Mouse (Mus musculus): ENCODE results near the gene Olfr1061.
"Not testable (repeated sequence)": the region's sequence is repeated elsewhere in the genome, so short reads cannot be mapped to it uniquely, and the experiment has no call there.

Olfr1061 gene

GRCm38 (mm10) chr2:86413950-86414349 is at the start of gene Olfr1061:
Gene Olfr1061 (minus strand): TSS chr2:86414050.
- no peak for DNase-seq (ENCODE audit: low spot score)

- no peak for DNase-seq (ENCODE audit: low spot score)
Observed at GRCm38 (mm10) chr2:86460434-86460833, 46.6 kb upstream of the Olfr1061 start.

- no peak for DNase-seq (ENCODE audit: low spot score)
Observed at GRCm38 (mm10) chr2:86456169-86456568, 42.3 kb upstream of the Olfr1061 start, which contains the start of gene Olfr1066. Gene Olfr1066 (minus strand): TSS chr2:86456269.

- DNase-seq (ENCODE audit: low spot score), result not testable (repeated sequence)
Observed at GRCm38 (mm10) chr2:86450491-86450890, 36.6 kb upstream of the Olfr1061 start, which contains the start of gene Olfr1065. Gene Olfr1065 (minus strand): TSS chr2:86450591.

GRCm38 (mm10) chr2:86442101-86442500 is 28.3 kb upstream of the Olfr1061 start:
- not testable (repeated sequence) for DNase-seq (ENCODE audit: low spot score)

- not testable (repeated sequence) for DNase-seq (ENCODE audit: low spot score)
Observed at GRCm38 (mm10) chr2:86428511-86428910, 14.7 kb upstream of the Olfr1061 start.

- not testable (repeated sequence) for DNase-seq (ENCODE audit: low spot score)
Observed at GRCm38 (mm10) chr2:86426649-86427048, 12.8 kb upstream of the Olfr1061 start, which contains the start of gene Olfr1062. Gene Olfr1062 (minus strand): TSS chr2:86426749.

- DNase-seq (ENCODE audit: low spot score), result no peak
Observed at GRCm38 (mm10) chr2:86395114-86395513, 18.7 kb downstream of the Olfr1061 start.

GRCm38 (mm10) chr2:86388461-86388860 is 25.4 kb downstream of the Olfr1061 start, which contains the start of gene Olfr1058:
Gene Olfr1058 (minus strand): TSS chr2:86388561.
- not testable (repeated sequence) for DNase-seq (ENCODE audit: low spot score)

GRCm38 (mm10) chr2:86378293-86378692 is 35.6 kb downstream of the Olfr1061 start, which contains the start of gene Olfr1057:
Gene Olfr1057 (minus strand): TSS chr2:86378393.
- no peak for DNase-seq (ENCODE audit: low spot score)

- DNase-seq (ENCODE audit: low spot score), result not testable (repeated sequence)
Observed at GRCm38 (mm10) chr2:86366342-86366741, 47.5 kb downstream of the Olfr1061 start.

All from yolk sac, embryonic 10.5 days (tissue).